Mouse (Mus musculus): ENCODE measurements around the gene Bcl7a.

Bcl7a gene

DNA sequence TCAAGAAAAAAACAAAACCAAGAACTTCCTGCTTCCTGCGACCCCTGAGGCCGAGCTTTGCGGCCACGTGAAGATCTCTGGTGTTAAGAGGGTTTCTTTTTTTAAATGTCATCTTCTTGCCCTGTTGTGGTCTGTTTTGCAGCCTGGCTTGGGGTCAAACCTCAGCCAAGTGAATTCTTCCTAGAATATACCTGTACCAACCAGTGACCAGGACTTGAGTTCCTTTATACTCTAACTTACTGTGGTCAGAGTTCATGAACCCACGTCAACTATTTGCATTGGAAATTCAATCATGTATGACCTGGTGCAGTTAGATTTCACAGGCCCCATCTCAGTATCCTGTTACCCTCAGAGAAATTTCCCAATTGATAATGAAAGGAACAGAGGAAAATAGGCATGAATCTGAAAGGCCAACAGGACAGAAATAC is 35.9 kb downstream of the Bcl7a start:
- DNase-seq, result no peak

DNA sequence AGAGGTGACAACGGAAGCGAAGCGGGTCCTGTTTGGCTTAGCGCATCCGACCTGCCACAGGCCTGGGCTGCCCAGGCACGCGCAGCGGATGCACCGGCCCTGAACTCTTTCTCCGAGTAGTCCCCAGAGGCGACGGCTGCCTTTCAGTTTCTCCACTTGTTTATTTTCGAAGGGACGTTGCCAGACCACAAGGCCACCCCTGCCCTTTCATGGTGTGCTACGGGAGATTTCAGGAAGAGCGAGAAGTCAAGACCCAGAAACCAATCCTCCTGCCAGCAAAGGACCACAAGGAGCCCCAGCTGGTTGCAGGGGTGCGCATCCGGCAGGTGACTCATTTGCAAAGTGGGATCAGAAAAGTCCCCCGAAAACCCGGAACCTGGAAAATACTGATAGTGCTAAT is 38.3 kb downstream of the Bcl7a start:
- DNase-seq, result no peak

DNA sequence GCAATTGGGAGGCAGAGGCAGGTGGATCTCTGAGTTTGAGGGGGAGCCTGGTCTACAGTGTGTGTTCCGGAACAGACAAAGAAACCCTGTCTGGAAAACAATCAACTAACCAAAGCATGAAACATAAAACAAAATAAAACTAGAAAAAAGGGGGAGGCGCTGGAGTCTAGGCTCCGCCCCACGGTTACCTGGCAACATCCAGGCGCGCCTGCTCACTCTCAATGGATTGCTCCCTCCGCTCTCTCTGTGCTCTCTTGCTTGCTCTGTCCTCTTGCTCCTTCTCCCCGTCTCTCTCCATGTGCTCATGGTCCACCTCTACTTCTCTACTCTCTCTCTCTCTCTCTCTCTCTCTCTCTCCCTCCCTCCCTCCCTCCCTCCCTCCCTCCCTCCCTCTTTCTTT is 39.1 kb downstream of the Bcl7a start:
- no peak for DNase-seq

DNA sequence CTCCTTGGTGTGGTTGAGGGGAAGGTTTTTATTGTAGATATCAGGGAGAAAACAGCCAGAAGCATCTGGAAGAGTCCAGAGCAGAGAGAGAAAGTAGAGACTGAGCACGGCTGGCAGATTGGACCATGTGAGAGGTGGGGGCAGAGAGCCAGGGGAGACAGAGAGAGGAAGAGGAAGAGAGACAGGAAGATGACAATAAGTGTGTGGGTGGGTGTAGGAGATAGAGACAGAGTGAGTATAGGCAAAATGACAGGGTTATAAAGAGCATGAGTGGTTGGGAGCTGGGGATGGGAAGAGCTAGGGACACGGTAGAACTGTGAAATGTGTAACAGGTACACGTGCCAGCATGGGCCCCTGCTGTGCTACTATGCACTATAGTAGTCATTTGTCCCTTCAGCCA is 44.8 kb downstream of the Bcl7a start:
- no peak for DNase-seq

DNA sequence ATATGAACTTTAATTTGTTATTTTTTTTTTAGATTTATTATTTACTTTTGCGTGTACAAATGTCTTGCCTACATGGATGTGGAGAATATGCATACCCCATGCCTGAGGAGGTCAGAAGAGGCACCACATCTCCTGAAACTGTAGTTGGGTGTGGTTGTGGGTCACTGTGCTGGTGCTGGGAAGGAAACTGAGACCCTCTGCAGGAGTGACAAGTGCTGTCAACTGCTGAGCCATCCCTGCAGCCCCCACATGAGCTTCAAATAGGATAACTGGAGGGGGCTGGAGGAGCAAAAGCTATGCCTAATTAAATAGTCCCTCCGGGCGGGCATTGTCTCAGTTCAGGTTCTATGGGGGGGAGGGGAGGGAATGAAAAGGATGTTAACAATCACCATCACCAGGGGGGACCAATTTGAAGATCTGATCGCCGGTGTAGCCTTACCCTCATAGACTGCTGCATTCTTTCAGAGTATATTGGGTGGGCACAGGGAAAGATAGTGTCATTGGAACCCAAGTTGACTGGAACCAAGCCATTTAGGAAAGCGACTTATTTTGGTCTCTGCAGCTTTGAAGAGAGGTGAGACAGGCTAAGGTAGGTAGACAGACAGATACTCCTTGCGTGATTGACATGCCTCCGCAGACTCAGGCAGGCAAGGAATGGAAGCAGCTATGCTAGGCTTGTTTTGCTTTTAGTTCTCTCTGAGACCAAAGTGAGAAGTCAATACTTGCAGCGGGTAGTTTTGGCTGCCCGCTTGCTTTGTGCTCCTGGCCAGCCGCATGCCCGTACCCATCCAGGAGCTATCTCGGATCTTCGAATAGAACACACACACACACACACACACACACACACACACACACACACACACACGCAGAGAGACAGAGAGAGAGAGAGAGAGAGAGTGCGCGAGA is 47.2 kb downstream of the Bcl7a start:
- DNase-seq, result no peak

DNA sequence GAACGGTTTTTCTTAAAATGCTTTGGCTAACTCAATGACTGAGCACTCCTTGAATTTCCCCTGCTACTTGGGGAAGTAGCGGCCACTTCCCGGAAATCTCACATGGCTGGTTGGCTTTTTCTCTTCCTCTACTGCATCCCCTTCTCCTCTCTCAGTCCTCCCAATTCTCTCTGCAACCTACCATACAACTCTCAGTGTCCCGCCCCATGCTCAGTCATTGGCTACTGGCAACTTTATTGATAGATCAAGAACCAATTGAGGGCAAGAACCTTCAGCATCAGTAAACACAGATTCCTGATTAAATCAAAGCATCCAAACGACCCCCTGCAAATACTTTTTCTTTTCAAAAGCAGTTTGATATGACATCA is 47.8 kb downstream of the Bcl7a start:
- DNase-seq, result peak; percentile 59

DNA sequence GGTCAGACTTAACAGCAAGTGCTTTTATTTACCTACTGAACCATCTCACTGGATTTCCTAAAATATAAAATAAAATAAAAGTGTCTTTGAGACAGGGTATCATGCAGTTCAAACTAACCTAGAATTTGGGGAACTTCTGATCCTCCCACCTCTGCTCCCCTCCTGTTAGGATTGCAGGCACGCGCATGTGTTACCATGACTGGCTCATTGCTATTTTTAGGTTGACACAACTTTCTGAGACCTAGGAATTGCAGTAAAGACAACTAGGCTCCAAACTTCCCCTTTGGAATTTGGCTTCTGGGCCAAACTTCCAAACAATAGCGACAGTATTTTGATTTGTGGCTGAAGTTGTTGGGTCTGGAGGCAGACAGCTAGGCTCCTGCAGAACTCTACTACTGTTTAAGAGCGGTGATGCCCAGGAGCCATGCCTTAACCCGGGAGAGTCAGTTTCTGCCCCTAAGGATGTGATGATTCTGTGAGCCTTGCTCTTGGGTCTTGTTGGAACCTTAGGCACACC is 50.2 kb downstream of the Bcl7a start:
- no peak for DNase-seq

DNA sequence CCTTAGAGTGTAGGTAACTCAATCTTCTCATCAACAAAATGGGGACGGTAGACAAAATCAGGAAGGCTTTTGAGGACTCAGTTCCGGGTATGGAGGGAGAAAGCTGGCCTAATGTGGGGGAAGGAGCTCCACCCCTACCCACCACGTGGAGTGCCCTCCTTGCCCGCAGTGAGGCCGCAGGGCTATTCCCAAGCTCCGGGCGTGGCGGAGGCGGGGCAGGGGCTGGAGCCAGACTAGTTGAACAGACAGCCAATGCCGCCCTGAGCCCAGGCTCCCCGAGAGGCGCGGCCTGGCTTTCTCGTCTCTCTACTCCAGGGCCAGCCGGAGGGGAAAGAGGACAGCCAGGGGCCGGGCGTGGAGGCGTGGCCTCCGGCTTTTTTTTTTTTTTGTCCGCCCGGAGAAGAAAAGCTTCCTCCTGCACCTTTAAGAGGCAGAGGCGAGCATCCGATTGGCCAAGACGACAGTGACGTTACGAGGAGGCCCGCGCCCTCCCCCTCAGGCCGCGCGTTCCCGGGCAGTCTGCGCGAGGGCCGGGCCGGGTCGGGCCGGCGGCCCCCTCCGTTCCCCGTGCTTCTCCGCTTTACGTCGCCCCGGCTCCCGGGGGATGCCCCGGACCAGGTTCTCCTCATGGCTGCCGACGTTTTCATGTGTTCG is 50.8 kb downstream of the Bcl7a start, which contains the start of gene Mlxip:
Gene Mlxip (plus strand): TSS at position 496 of the 654 bp plus-strand sequence.
- DNase-seq, result peak; percentile 93

DNA sequence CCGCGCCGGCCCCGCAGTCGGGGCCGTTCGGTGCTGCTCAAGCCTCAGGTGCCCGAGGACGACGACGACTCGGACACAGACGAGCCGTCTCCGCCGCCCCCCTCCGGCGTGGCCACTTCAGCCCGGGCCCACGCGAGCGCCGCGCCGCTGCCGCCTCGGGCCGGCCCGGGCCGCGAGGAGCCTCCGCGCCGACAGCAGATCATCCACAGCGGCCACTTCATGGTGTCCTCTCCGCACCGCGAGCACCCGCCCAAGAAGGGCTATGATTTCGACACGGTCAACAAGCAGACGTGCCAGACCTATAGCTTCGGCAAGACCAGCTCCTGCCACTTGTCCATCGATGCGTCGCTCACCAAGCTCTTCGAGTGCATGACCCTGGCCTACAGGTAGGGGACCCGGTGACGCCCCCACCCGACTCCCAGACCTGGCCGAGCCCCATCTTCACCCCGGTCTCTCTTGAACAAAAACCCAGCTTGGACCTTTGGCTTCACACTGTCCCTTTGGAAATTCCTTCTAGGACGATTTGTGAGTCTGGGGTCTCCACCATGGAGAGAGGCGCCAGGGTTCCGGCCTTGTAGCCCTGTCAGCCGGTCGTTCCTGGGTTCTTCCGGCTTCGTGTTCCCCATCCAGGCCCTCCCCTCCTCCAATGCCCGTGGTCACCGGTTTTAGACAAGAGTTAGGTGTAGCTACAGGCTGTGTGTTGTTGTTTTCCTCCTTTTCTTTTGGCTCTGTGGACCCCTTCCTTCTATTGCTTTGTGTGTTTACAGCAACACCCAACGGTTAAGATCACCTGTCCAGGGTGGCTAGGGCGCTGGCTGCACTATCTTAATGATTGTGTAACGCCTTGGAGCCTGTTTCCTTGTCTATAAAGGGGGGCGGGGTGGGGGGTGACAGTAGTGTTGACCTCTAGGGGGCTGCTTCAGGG is 51.6 kb downstream of the Bcl7a start:
- peak; percentile 23 for DNase-seq

DNA sequence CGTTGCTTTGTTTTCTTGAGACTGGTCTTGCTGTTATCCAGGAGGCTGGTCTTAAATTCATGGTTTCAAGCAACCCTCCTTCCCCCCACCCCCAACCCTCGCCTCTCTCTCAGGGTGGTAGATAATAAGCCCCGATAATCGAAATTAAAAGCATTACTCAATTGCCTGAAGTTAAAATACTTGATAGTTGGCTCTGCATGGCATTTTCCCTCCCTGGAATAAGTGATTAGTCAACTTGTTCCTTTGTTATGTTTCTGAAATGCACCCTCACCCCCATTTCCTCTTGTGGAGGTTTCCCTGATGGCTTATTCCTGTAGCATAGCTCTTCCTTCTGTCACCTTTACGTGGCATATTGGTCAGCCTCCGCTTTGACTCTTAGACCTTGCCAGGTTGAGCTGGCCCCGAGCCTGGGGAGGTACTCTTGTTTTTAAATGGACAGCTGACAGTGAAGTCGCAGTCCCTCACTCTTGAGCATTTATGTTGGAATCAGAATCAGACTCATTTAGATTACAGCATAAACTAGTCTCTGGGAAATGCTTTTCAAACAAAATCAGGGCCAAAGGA is 53.3 kb downstream of the Bcl7a start:
- no peak for DNase-seq

DNA sequence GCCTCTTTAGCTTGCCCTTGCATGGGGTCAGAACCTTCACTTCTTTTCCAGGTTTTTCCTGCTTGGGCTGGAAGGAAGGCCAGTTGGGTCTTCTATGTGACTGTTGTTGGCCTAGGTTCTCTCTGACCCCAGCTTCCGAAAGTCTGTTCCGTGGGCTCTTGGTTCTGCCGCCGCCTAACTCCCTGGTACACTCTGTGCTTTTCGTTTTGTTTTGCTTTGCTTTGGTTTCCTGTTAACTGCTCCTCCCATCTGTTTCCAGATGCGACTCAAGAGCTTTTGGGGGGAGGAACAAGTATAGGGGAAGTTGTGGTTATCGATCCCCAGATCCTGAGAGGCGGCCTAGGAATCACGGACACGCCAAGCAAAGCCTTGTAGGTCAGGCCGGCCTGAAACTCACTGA is 54.2 kb downstream of the Bcl7a start:
- DNase-seq, result peak; percentile 21

DNA sequence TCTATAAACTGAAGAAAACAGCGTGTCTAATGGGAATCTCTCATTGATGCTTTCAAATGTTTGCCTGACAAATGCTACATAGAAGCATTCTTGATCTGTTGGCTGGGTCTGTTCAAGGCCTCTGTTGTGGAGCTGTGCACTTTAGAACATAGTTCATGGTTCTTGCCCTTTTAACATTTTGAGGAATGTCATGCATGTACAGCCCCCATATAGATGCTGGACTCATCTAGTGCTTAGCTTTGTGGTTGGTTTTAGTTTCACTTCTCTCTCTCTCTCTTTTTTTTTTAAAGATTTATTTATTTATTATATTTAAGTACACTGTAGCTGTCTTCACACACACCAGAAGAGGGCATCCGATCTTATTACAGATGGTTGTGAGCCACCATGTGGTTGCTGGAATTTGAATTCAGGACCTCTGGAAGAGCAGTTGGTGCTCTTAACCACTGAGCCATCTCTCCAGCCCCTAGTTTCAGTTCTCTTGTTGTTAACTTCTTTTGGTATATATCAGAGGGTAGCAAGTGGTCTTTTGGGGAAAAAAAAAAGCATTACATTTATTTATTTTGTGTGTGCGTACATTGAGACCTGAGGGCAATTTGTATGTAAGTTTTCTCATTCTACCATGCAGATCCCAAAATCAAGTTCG is 55.3 kb downstream of the Bcl7a start:
- no peak for DNase-seq

DNA sequence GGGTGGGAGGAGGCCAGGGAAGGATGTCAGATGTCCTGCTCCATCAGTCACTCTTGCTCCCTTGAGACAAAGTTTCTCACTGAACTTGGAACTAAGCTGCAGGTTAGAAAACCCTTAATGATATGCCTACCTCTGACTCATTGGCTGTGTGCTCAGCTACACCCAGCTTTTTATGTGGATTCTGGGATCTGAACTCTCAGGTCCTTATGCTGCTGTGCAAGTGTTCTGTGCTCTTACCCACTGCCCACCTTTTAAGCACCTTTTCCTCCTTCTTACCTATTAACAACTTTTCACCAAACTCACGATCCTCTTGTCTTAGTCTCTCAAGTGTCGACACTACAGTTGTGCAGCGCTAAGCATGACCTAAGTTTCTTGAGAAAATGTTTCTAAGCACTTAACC is 60.8 kb downstream of the Bcl7a start:
- DNase-seq, result no peak

DNA sequence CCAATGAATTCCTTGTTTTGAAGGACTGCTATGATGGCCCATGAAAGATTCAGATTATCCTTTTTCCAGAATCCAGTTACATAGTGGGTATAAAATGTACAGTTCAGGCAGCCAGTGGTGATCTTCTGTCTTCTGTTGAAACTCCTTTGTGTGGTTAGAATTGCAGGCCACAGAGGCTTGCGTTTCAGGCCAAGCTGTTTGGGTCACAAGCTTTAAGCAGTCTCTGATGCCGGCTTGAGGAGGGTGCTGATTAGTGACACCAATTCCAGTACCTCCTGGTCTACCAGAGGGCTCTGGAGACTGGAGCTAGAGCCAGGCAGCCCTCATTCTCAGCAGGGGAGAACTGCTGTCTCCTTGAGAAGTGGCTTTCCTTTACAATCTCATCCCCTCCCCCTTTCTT is 63.3 kb downstream of the Bcl7a start:
- no peak for DNase-seq

DNA sequence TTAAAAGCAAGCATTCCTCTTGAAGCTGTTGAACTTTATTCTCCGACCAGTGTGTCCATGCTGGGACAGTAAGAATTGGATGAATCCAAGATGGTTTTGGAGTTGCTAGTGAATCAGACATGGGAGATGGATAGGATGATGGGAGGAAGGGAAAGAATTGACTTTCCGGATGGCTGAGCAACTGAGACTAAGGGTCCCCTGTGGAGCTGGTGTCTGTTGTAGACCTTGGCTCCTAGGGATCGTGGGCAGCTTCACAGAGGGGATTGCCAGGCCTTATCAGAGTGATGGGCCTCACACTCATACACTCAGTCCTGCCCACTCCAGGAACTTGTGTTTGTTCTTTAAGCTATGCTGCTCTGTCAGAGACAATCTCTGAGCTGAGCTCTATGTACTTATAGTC is 64.5 kb downstream of the Bcl7a start:
- no peak for DNase-seq

DNA sequence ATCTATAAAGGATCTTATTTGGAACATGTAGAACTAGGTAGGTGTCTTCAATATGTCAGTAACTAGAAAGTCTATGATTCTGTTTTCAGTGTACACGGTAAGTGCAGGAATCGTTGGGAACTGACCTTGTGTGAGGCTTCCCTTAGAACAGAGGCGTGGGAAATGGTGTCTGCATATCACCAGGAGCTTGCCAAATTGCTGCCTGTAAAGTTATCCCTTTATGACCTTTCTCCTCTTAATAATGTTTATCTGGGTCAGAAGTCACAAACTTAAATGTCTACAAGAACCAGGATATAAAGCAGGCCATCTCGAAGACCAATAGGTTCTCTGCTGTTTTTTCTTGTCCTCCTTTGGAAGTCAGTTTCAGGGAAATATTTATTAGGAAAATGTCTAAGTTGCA is 68.6 kb downstream of the Bcl7a start:
- DNase-seq, result no peak

DNA sequence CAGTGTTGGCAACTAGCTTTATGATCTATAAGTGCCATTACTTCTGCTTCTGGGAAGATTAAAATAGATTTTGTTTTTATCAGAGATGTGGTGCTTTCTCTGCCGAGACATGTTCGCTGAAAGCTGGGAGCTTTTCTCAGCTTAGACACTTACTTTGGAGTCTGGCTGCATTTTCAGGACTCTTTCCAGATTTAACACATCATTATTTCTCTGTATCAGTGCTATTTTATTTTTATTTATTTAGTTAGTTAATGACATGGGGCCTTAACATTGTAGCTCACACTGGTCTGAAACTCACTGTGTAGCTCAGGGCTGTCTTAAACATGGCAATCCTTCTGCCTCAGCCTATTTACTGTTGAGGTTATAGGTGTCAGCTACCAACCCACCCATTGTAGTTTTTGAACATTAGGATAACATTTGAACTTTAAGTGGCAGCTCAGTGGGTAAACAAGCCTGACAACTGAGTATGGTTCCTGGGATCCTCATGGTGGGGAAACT is 70.3 kb downstream of the Bcl7a start:
- no peak for DNase-seq

DNA sequence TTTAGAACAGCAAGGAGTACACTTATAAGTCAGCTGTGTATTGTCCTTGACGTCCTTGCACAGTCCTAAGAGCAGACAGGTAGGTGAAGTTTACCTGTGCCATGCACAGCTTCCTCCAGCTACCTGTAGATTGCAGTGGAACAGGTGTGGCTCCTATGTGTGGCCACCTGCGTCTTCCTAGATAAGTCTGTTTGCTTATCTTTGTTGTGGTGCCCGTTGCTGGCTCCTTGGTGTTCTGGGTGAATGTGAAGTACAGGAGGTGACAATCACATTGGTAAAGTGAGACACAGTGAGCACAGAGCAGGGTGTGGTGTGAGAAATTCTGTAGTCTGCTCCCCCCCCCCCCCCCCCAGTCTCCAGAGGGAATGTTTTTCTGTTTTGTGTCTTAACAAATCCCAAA is 72.5 kb downstream of the Bcl7a start:
- DNase-seq, result no peak

DNA sequence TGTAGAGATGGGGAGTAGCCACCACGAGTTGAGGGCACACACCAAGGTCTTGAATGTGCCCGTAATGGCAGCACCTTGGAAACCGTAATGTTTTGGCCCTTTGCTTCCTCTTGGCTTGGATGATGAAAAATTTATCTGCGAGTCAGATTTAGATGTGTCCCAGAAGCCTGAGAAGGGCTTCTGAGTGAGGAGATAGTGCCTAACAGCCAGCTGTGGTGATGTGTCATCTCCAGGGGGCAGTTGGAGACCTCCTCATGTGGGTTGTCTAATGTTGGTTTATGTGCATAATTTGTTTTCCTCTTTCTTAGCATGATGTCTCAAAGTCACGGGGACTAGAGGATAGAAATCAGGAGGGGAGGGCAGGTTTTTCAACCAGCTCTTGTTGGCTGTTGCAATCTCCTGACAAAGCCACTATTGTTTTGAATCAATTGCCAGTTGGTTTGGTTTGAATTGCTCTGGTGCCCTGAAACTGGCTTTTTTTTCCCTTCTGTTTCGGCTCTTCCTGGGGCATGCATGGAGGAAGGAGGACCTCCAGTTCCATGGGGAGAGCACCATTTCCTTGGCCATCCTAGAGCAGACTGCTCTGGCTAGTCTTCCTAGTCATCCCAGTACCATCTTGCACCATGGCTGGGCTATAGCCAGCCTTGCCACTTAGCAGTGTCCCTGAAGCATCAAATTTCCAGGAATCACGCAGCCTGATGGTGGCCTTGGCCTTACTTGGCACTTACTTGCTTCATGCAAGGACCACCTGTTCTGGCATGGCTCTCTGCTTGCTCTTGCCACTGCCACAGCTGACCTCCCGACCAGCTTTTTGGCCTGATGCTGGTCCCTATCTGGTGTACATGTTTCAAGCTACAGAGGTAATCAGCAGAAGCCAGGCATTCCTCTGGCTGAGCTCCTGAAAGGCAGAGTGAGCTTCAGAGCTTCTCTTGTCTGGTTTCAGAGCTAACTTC is 73.2 kb downstream of the Bcl7a start:
- no peak for DNase-seq

DNA sequence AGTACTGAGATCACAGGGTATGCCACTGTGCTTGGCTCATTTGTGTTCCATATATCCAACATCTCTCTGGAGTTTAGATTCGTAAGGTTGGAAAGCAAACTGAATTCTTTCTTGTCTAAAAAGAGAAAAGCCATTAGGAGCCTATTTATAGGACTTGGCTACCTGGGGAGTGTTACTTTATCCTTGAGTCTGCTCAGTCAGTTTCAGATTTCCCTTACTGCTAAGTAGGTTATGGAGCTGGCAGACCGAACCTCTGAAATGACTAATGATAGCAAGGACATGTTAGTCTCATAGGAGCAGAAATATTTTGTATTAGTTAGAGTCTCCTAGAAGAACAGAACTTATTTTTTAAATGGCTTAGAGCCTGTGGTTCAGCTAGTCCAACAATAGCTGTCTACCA is 80.3 kb downstream of the Bcl7a start:
- DNase-seq, result no peak

Measured in right cerebral cortex, adult 18-20 months (tissue).